Mouse (Mus musculus): ENCODE results near the gene Gm45808. TPM values are rescaled to one million over a fixed set of nuclear protein-coding genes. Genes with fewer than 3 reads are reported as not detected.
"Not testable (repeated sequence)": the region's sequence is repeated elsewhere in the genome, so short reads cannot be mapped to it uniquely, and the experiment has no call there.

The Gm45808 gene
- polyA plus RNA-seq, 1 experiment from 2014 or later = not detected

- peaks cover 41% of the 10 kb centered on the region for H3K36me3 ChIP-seq
- H3K4me2 ChIP-seq = peak overlapping the region; percentile 87
- peak overlapping the region; percentile 96 for H3K4me3 ChIP-seq (replicated peaks)
- H3K9ac ChIP-seq = no peak overlapping the region
- no peaks in the 10 kb centered on the region for H3K9me3 ChIP-seq (replicated peaks)
- H3K27me3 ChIP-seq = no peaks in the 10 kb centered on the region
- 93% methylated on average over 12 of the region's 12 CpGs for WGBS
- peaks cover 39% of the 10 kb centered on the region for H3K4me1 ChIP-seq
- no peak for ATAC-seq (replicated peaks; ENCODE audit: low FRiP score)
- no peak overlapping the region for H3K27ac ChIP-seq
Observed at GRCm38 (mm10) chr7:45465112-45465511, 21.5 kb downstream of the Gm45808 start.

DNA sequence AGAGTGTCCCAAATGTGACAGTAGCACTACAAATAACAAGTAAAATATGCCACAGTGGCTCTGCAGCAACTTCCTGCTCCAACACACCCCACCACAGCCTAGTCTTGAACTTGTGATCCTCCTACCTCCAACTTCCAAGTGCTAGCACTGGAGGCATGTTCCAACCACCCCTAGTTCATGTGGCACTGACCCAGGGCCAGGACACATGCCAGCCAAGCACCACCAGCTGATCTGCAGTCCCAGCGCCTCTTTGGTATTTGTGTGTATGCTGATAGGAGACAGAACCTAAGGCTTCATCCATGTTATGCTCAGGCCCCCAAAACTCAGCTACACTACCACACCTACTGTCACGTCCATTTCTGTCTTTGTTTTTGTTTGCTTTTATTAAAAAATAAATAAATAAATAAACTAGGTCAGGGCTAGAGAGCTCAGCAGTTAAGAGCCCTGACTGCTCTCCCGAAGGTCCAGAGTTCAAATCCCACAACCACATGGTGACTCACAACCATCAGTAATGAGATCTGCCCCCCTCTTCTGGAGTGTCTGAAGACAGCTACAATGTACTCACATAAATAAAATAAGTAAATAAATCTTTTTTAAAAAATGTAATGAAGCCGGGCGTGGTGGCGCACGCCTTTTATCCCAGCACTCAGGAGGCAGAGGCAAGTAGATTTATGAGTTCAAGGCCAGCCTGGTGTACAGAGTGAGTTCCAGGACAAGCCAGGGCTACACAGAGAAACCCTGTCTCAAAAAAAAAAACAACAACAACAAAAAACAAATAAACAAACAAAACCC is 22.4 kb downstream of the Gm45808 start:
- ATAC-seq (replicated peaks; ENCODE audit: low FRiP score) = no peak
- Histone ChIP-seq H3K4me2 (no peak overlapping the region), H3K4me3 (replicated peaks) (no peak overlapping the region), H3K9ac (no peak overlapping the region), H3K27me3 (no peaks in the 10 kb centered on the region), H3K36me3 (peaks cover 41% of the 10 kb centered on the region), H3K9me3 (replicated peaks) (no peaks in the 10 kb centered on the region), H3K4me1 (peaks cover 42% of the 10 kb centered on the region), H3K27ac (no peak overlapping the region)
- 92% methylated on average over 7 of the region's 7 CpGs for WGBS

- ATAC-seq (replicated peaks; ENCODE audit: low FRiP score); H3K4me2 ChIP-seq; H3K27me3 ChIP-seq; H3K9me3 ChIP-seq (replicated peaks); H3K4me3 ChIP-seq (replicated peaks); H3K27ac ChIP-seq; H3K9ac ChIP-seq: not testable (repeated sequence)
- Histone ChIP-seq H3K36me3 (peaks cover 47% of the 10 kb centered on the region), H3K4me1 (peaks cover 48% of the 10 kb centered on the region)
- 83% methylated on average over 4 of the region's 4 CpGs for WGBS
Observed at GRCm38 (mm10) chr7:45462868-45463267, 23.7 kb downstream of the Gm45808 start.

- H3K4me3 ChIP-seq (replicated peaks) = no peak overlapping the region
- no peak overlapping the region for H3K9ac ChIP-seq
- H3K27me3 ChIP-seq = no peaks in the 10 kb centered on the region
- no peak overlapping the region for H3K27ac ChIP-seq
- no peak for ATAC-seq (replicated peaks; ENCODE audit: low FRiP score)
- peaks cover 53% of the 10 kb centered on the region for H3K36me3 ChIP-seq
- WGBS = 90% methylated on average over 4 of the region's 4 CpGs
- H3K9me3 ChIP-seq (replicated peaks) = no peaks in the 10 kb centered on the region
- H3K4me2 ChIP-seq = no peak overlapping the region
- H3K4me1 ChIP-seq = peaks cover 52% of the 10 kb centered on the region
Observed at GRCm38 (mm10) chr7:45462325-45462724, 24.3 kb downstream of the Gm45808 start.

- ATAC-seq (replicated peaks; ENCODE audit: low FRiP score) = no peak
- H3K4me1 ChIP-seq = peaks cover 53% of the 10 kb centered on the region
- H3K36me3 ChIP-seq = peaks cover 57% of the 10 kb centered on the region
- H3K27me3 ChIP-seq = no peaks in the 10 kb centered on the region
- no peak overlapping the region for H3K9ac ChIP-seq
- no peak overlapping the region for H3K4me2 ChIP-seq
- peak overlapping the region; percentile 86 for H3K27ac ChIP-seq
- H3K9me3 ChIP-seq (replicated peaks) = no peaks in the 10 kb centered on the region
- WGBS = 81% methylated on average over 4 of the region's 4 CpGs
- H3K4me3 ChIP-seq (replicated peaks) = no peak overlapping the region
Observed at GRCm38 (mm10) chr7:45461781-45462180, 24.8 kb downstream of the Gm45808 start.

DNA sequence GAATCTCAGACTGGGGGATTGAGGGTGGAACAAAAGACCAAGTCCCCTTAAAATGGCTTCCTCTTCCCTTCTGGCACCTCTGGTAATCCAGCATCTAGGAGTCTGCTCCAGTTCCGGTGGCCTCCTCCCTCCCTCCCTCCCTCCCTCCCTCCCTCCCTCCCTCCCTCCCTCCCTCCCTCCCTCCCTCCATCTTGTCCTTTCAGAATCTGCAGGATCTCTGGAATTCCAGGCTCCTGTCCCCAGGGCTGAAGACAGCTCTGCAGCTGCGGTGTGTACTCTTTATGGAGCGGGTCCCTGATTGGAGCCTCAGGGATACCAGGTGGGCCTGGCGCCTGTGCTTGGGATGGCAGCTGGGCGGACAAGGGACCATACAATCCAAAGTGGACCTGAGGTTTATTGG is 25.3 kb downstream of the Gm45808 start:
- Histone ChIP-seq H3K9me3 (replicated peaks) (no peaks in the 10 kb centered on the region), H3K9ac (no peak overlapping the region), H3K4me3 (replicated peaks) (no peak overlapping the region), H3K36me3 (peaks cover 57% of the 10 kb centered on the region), H3K4me2 (peak overlapping the region; percentile 60), H3K27ac (peak overlapping the region; percentile 94), H3K4me1 (peaks cover 56% of the 10 kb centered on the region), H3K27me3 (no peaks in the 10 kb centered on the region)
- ATAC-seq (replicated peaks; ENCODE audit: low FRiP score) = no peak
- WGBS = 57% methylated on average over 5 of the region's 5 CpGs

DNA sequence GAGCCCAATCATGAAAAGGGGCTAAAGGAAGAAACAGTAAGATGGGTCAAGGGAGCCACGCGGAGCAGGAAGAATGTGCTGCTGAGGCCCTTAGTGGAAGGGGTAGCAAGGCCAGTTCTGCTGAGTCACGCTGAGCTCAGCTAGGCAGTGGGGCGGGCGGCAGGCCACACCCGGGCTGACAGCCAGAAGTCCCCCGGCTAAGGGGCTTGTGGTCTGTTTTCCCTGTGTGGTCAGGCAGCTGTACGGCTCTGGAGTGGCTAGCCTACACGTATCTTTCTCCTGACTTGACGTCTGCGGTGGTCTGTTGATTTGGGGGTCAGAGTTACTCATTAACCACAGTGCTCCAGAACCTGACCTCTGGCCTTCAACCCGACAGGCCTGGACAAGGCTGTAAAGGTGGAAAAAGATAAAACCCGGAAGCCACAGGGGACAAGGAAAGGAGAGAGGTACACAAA is 25.7 kb downstream of the Gm45808 start:
- Histone ChIP-seq H3K9me3 (replicated peaks) (no peaks in the 10 kb centered on the region), H3K27ac (peak overlapping the region; percentile 94), H3K4me2 (peak overlapping the region; percentile 60), H3K4me3 (replicated peaks) (peak overlapping the region; percentile 68), H3K9ac (peak overlapping the region; percentile 6; the same call in 1 of the 2 replicates), H3K4me1 (peaks cover 52% of the 10 kb centered on the region), H3K36me3 (peaks cover 59% of the 10 kb centered on the region), H3K27me3 (no peaks in the 10 kb centered on the region)
- 12% methylated on average over 13 of the region's 13 CpGs for WGBS
- peak; percentile 44 for ATAC-seq (replicated peaks; ENCODE audit: low FRiP score)

- no peaks in the 10 kb centered on the region for H3K9me3 ChIP-seq (replicated peaks)
- no peak for ATAC-seq (replicated peaks; ENCODE audit: low FRiP score)
- peaks cover 62% of the 10 kb centered on the region for H3K36me3 ChIP-seq
- peak overlapping the region; percentile 68 for H3K4me3 ChIP-seq (replicated peaks)
- H3K27me3 ChIP-seq = no peaks in the 10 kb centered on the region
- H3K4me2 ChIP-seq = peak overlapping the region; percentile 60
- peak overlapping the region; percentile 39; the same call in 1 of the 2 replicates for H3K9ac ChIP-seq
- peaks cover 47% of the 10 kb centered on the region for H3K4me1 ChIP-seq
- WGBS = 65% methylated on average over 7 of the region's 7 CpGs
- H3K27ac ChIP-seq = peak overlapping the region; percentile 94
Observed at GRCm38 (mm10) chr7:45460377-45460776, 26.2 kb downstream of the Gm45808 start.

GRCm38 (mm10) chr7:45459564-45460140 is 27.0 kb downstream of the Gm45808 start, which contains the start of gene Ftl1:
Gene Ftl1, minus strand, starts transcription at chr7:45459884.
- not testable (repeated sequence) for H3K9me3 ChIP-seq (replicated peaks); H3K27me3 ChIP-seq
- Histone ChIP-seq H3K9ac (peak within 1 kb of the TSS; percentile 64), H3K4me2 (peak within 1 kb of the TSS; percentile 69), H3K4me1 (peaks cover 41% of the 10 kb centered on the region), H3K4me3 (replicated peaks) (peak within 1 kb of the TSS; percentile 68), H3K27ac (peak within 1 kb of the TSS; percentile 94), H3K36me3 (peaks cover 62% of the 10 kb centered on the region)
- under 1% methylated on average over 36 of the region's 37 CpGs for WGBS
- ATAC-seq (replicated peaks; ENCODE audit: low FRiP score) = peak; percentile 96

DNA sequence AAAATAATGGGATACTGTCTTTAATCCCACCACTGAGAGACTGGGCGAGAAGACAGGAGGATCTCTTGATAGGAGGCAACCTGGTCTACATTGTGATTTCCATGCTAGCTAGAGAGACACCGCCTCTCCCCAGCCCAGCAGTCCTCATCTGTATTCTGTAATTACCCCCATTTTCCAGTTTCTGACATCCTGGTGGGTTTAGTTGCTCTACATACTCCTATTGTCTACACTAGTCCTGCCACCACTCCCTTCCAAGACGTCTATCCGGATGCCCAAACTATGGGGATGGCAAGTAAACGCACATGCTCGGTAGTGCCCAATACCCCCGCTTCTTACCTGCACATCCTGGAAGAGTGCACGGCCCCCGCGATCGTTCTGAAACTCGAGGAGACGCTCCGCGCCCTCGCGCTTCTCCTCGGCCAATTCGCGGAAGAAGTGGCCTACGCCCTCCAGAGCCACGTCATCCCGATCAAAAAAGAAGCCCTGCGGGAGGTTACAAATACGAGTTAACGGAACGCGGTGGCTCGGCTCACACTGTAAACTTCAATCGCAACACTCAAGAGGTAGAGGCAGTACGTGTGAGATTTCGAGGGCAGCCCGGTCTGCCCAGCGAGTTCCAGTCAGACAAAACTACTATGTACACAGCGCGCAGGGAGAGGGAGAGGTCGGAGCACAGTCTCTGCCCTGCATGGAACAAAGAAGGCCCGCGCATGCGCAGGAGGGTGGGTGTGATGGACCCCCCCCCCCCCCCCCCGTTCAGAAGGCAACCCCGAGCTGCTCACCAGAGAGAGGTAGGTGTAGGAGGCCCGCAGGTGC is 27.7 kb downstream of the Gm45808 start:
- Histone ChIP-seq H3K36me3 (peaks cover 63% of the 10 kb centered on the region), H3K4me1 (peaks cover 41% of the 10 kb centered on the region), H3K4me2 (peak overlapping the region; percentile 69), H3K27ac (peak overlapping the region; percentile 94), H3K9ac (peak overlapping the region; percentile 64), H3K4me3 (replicated peaks) (peak overlapping the region; percentile 68), H3K9me3 (replicated peaks) (no peaks in the 10 kb centered on the region), H3K27me3 (no peaks in the 10 kb centered on the region)
- ATAC-seq (replicated peaks; ENCODE audit: low FRiP score) = peak; percentile 68
- WGBS = under 1% methylated on average over 43 of the region's 43 CpGs

DNA sequence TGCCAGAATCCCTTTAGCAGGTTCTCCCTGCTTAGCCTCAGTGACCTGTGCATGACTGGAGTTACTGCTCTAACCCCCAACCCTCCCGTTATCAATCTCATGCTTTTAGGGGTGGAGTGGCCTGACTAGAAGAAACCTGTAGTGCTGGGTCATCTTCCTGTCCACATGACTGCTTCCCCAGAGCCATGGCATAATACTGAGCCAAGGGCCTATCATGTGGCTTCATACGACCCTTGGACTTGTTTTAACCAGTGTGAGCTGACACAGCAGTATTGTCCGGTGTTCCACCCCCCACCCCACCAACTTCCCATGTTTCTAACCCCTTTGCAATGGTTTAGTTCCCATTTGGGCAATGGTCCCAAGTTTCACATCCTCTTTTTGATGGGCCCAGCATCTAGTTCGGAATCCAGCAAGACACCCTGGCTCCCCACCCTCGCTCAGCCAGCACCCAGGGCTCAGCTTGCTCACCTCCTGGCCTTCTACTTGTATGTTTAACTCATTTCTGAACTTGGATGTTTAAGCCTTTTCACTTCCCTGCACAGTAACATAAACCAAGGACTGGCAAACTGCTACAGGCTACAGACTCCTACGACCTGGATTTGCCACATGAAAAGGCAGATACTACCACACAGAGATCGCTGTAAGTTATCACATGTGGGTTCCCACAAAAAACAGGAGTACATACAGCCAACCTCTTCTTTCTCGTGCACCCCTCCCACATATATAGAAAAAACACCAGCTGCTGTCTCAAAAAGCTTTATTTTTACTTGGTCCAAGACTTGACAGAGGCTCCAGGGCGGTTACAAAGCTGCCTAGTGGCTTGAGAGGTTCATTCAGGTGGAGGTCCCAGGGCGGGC is 29.2 kb downstream of the Gm45808 start:
- peak overlapping the region; percentile 69 for H3K4me2 ChIP-seq
- H3K4me1 ChIP-seq = peaks cover 41% of the 10 kb centered on the region
- no peaks in the 10 kb centered on the region for H3K27me3 ChIP-seq
- H3K27ac ChIP-seq = peak overlapping the region; percentile 52
- peaks cover 62% of the 10 kb centered on the region for H3K36me3 ChIP-seq
- no peak for ATAC-seq (replicated peaks; ENCODE audit: low FRiP score)
- no peaks in the 10 kb centered on the region for H3K9me3 ChIP-seq (replicated peaks)
- 56% methylated on average over 10 of the region's 10 CpGs for WGBS
- peak overlapping the region; percentile 64 for H3K9ac ChIP-seq
- peak overlapping the region; percentile 68 for H3K4me3 ChIP-seq (replicated peaks)

All from kidney, embryonic 15.5 days (tissue).